Mouse (Mus musculus) neural tube, embryonic 15.5 days (tissue): ENCODE measurements at regions not wholly inside any gene's neighbourhood (a gene's known extent, or its start where the extent isn't known, plus 50 kb on each side); places are given as distances from the start of the nearest gene placed in this dataset.
A peak's percentile ranks its signal among the peaks of the same experiment; 100 is the strongest.

ENCODE experiments used
- ATAC-seq: fragments of 200-750 bp; cut with Nextera tagmentation; 2 replicates; pipeline ENCODE4 v1.8.0; 2017; ENCODE audit warnings: mild to moderate bottlenecking, moderate TSS enrichment, moderate library complexity; ENCODE audit not compliant: low FRiP score
- H3K27ac ChIP-seq: fragments of 300-500 bp; sonication (generic); replicated peaks from 2 replicates; pipeline ENCODE4 v1.5.1; 2015; ENCODE audit warnings: mild to moderate bottlenecking, inconsistent platforms
- H3K27me3 ChIP-seq: fragments of 300-500 bp; sonication (generic); replicated peaks from 2 replicates; pipeline ENCODE4 v1.6.1; 2015; ENCODE audit warnings: inconsistent platforms
- H3K36me3 ChIP-seq: fragments of 300-500 bp; sonication (generic); 2 replicates; pipeline ENCODE4 v1.6.1; 2015; ENCODE audit warnings: inconsistent platforms
- H3K4me1 ChIP-seq: fragments of 300-500 bp; sonication (generic); 2 replicates; pipeline ENCODE4 v1.6.1; 2015; ENCODE audit warnings: inconsistent platforms
- H3K4me2 ChIP-seq: fragments of 300-500 bp; sonication (generic); 2 replicates; pipeline ENCODE4 v1.6.1; 2015; ENCODE audit warnings: inconsistent platforms, mild to moderate bottlenecking, moderate library complexity
- H3K4me3 ChIP-seq: fragments of 300-500 bp; sonication (generic); replicated peaks from 2 replicates; pipeline ENCODE4 v1.5.1; 2015; ENCODE audit warnings: mild to moderate bottlenecking, inconsistent platforms
- H3K9ac ChIP-seq: fragments of 300-500 bp; sonication (generic); replicated peaks from 2 replicates; pipeline ENCODE4 v1.6.1; 2015; ENCODE audit warnings: mild to moderate bottlenecking, inconsistent platforms
- H3K9me3 ChIP-seq: fragments of 300-500 bp; sonication (generic); replicated peaks from 2 replicates; pipeline ENCODE4 v1.6.1; 2016; ENCODE audit warnings: inconsistent platforms
- WGBS: fragments of 180-500 bp; shearing (Covaris S2); methylation state at CpG from one replicate; pipeline ENCODE4 v1.1.7; 2015; ENCODE audit warnings: mixed read lengths; 5-methylcytosine and 5-hydroxymethylcytosine counted together

GRCm38 (mm10) chr1:31337087-31337486, 114.4 kb downstream of the Pih1d3 start:
- Histone ChIP-seq H3K36me3 (no peaks in the 10 kb centered on the region), H3K27me3 (no peaks in the 10 kb centered on the region), H3K4me1 (no peaks in the 10 kb centered on the region), H3K4me3 (no peak overlapping the region), H3K4me2 (no peak overlapping the region), H3K9ac (no peak overlapping the region), H3K27ac (no peak overlapping the region), H3K9me3 (no peaks in the 10 kb centered on the region)
- ATAC-seq = no peak
- WGBS = 65% methylated on average over 4 of the region's 4 CpGs

GRCm38 (mm10) chr1:31363971-31364370, 141.3 kb downstream of the Pih1d3 start:
- Histone ChIP-seq H3K9me3 (no peaks in the 10 kb centered on the region), H3K36me3 (no peaks in the 10 kb centered on the region), H3K27ac (no peak overlapping the region), H3K4me1 (no peaks in the 10 kb centered on the region), H3K9ac (no peak overlapping the region), H3K27me3 (no peaks in the 10 kb centered on the region), H3K4me2 (no peak overlapping the region), H3K4me3 (no peak overlapping the region)
- ATAC-seq = peak; percentile 35; the same call in 1 of the 2 replicates

- Histone ChIP-seq H3K9ac (no peak overlapping the region), H3K4me2 (no peak overlapping the region), H3K27me3 (no peaks in the 10 kb centered on the region), H3K4me3 (no peak overlapping the region), H3K36me3 (no peaks in the 10 kb centered on the region), H3K9me3 (no peaks in the 10 kb centered on the region), H3K27ac (no peak overlapping the region), H3K4me1 (no peaks in the 10 kb centered on the region)
- WGBS = 73% methylated on average over 2 of the region's 2 CpGs
- ATAC-seq = no peak
Measured at GRCm38 (mm10) chr1:31377324-31377723, 154.7 kb downstream of the Pih1d3 start.

GRCm38 (mm10) chr1:31379032-31379431, 156.4 kb downstream of the Pih1d3 start:
- Histone ChIP-seq H3K27ac (no peak overlapping the region), H3K9ac (no peak overlapping the region), H3K4me1 (no peaks in the 10 kb centered on the region), H3K27me3 (no peaks in the 10 kb centered on the region), H3K9me3 (no peaks in the 10 kb centered on the region), H3K4me3 (no peak overlapping the region), H3K36me3 (no peaks in the 10 kb centered on the region), H3K4me2 (no peak overlapping the region)
- WGBS = 66% methylated on average over 2 of the region's 2 CpGs
- ATAC-seq = no peak

- Histone ChIP-seq H3K9ac (no peak overlapping the region), H3K4me3 (no peak overlapping the region), H3K9me3 (no peaks in the 10 kb centered on the region), H3K36me3 (no peaks in the 10 kb centered on the region), H3K4me1 (no peaks in the 10 kb centered on the region), H3K4me2 (no peak overlapping the region), H3K27me3 (no peaks in the 10 kb centered on the region), H3K27ac (no peak overlapping the region)
- ATAC-seq = no peak
- WGBS = 89% methylated on average over 2 of the region's 2 CpGs
Measured at GRCm38 (mm10) chr1:31380312-31380711, 157.7 kb downstream of the Pih1d3 start.

GRCm38 (mm10) chr1:31382192-31382591, 159.6 kb downstream of the Pih1d3 start:
- H3K9ac ChIP-seq = no peak overlapping the region
- H3K4me2 ChIP-seq = no peak overlapping the region
- H3K36me3 ChIP-seq = no peaks in the 10 kb centered on the region
- H3K4me1 ChIP-seq = no peaks in the 10 kb centered on the region
- ATAC-seq = no peak
- H3K27ac ChIP-seq = no peak overlapping the region
- WGBS = 83% methylated on average over 4 of the region's 4 CpGs
- H3K4me3 ChIP-seq = no peak overlapping the region
- H3K27me3 ChIP-seq = no peaks in the 10 kb centered on the region
- no peaks in the 10 kb centered on the region for H3K9me3 ChIP-seq
